Mouse (Mus musculus): Measurements from ENCODE around the gene Nmt1.

Nmt1 gene

GRCm38 (mm10) chr11:103005254-103005981 lies 22.6 kb upstream of the Nmt1 start:
- DNase-seq (ENCODE audit: low read depth in 1 of 2, low spot score in 2 of 2) = no peak

- DNase-seq (ENCODE audit: low read depth in 1 of 2, low spot score in 2 of 2) = no peak
These were observed 21.5 kb upstream of the Nmt1 start for GRCm38 (mm10) chr11:103006286-103007000.

- peak; percentile 66 to 77 for DNase-seq (ENCODE audit: low read depth in 1 of 2, low spot score in 2 of 2)
These were observed 21.0 kb upstream of the Nmt1 start for GRCm38 (mm10) chr11:103007001-103007340.

- DNase-seq (ENCODE audit: low read depth in 1 of 2, low spot score in 2 of 2) = no peak
These were observed 19.4 kb upstream of the Nmt1 start for GRCm38 (mm10) chr11:103008558-103008957.

GRCm38 (mm10) chr11:103009208-103009607 lies 18.8 kb upstream of the Nmt1 start:
- DNase-seq (ENCODE audit: low read depth in 1 of 2, low spot score in 2 of 2) = no peak

- no peak for DNase-seq (ENCODE audit: low read depth in 1 of 2, low spot score in 2 of 2)
These were observed 17.4 kb upstream of the Nmt1 start for GRCm38 (mm10) chr11:103010454-103011205.

GRCm38 (mm10) chr11:103011206-103011497 lies 16.8 kb upstream of the Nmt1 start:
- DNase-seq (ENCODE audit: low read depth in 1 of 2, low spot score in 2 of 2) = no peak

- DNase-seq (ENCODE audit: low read depth in 1 of 2, low spot score in 2 of 2) = no peak
These were observed 11.8 kb upstream of the Nmt1 start for GRCm38 (mm10) chr11:103015881-103016825.

GRCm38 (mm10) chr11:103016930-103017329 lies 11.1 kb upstream of the Nmt1 start:
- peak; percentile 82 to 87 for DNase-seq (ENCODE audit: low read depth in 1 of 2, low spot score in 2 of 2)

GRCm38 (mm10) chr11:103017661-103018060 lies 10.3 kb upstream of the Nmt1 start:
- no peak for DNase-seq (ENCODE audit: low read depth in 1 of 2, low spot score in 2 of 2)

- no peak for DNase-seq (ENCODE audit: low read depth in 1 of 2, low spot score in 2 of 2)
These were observed 9.1 kb upstream of the Nmt1 start for GRCm38 (mm10) chr11:103018860-103019259.

- DNase-seq (ENCODE audit: low read depth in 1 of 2, low spot score in 2 of 2) = no peak
These were observed 8.7 kb upstream of the Nmt1 start for GRCm38 (mm10) chr11:103019325-103019724.

- no peak for DNase-seq (ENCODE audit: low read depth in 1 of 2, low spot score in 2 of 2)
These were observed 7.2 kb upstream of the Nmt1 start for GRCm38 (mm10) chr11:103020713-103021335.

- no peak for DNase-seq (ENCODE audit: low read depth in 1 of 2, low spot score in 2 of 2)
These were observed 4.0 kb upstream of the Nmt1 start for GRCm38 (mm10) chr11:103023974-103024373.

- DNase-seq (ENCODE audit: low read depth in 1 of 2, low spot score in 2 of 2) = no peak
These were observed 1.1 kb upstream of the Nmt1 start for GRCm38 (mm10) chr11:103026901-103027300.

GRCm38 (mm10) chr11:103027570-103028175 lies 317 bp upstream of the Nmt1 start:
- DNase-seq (ENCODE audit: low read depth in 1 of 2, low spot score in 2 of 2) = no peak

- DNase-seq (ENCODE audit: low read depth in 1 of 2, low spot score in 2 of 2) = no peak
These were observed 5.0 kb downstream of the Nmt1 start for GRCm38 (mm10) chr11:103033030-103033429.

- no peak for DNase-seq (ENCODE audit: low read depth in 1 of 2, low spot score in 2 of 2)
These were observed 7.0 kb downstream of the Nmt1 start for GRCm38 (mm10) chr11:103035007-103035406.

- DNase-seq (ENCODE audit: low read depth in 1 of 2, low spot score in 2 of 2) = no peak
These were observed 9.0 kb downstream of the Nmt1 start for GRCm38 (mm10) chr11:103036881-103037465.

GRCm38 (mm10) chr11:103038037-103038436 lies 10.0 kb downstream of the Nmt1 start:
- DNase-seq (ENCODE audit: low read depth in 1 of 2, low spot score in 2 of 2) = no peak
